Comparison of ENCODE assay signal across 12 mouse cellular contexts in the genomic region with DNA sequence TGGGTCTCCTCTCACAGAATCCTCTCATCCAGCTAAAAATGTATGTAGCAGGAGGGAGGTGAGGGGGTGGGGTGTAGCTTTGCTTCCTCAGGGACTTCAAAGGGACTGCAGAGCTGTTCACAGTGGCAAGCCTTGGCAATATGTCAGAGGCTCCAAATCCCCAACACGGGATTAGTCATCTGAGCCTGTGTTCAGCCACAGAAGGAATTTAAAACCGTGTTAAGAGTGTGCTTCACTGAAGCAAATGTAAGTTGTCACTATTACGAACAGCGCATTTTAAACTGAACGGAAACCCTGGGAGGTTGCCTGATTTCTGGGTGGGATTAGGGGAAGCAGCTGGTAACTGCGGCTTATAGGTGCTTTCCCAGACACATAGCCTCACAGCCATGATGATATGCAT.
DNase-seq lines count a peak whose midpoint lies in the region; ATAC-seq and TF ChIP-seq lines count a peak whose summit lies in the region.
"Had no signal": no experiment of that assay in that cellular context is flagged by ENCODE, and none has a peak within 500 bp of the region (broad histone marks: within the 10 kb centered on the region; RNA-seq: fewer than 3 reads in every experiment).

No protein-coding gene starts in this region.

- H3K4me2 ChIP-seq in kidney, postnatal 0 days (ENCODE audit: low read length): no peak overlapping the region
- no peak overlapping the region for H3K4me2 ChIP-seq in hindbrain, embryonic 13.5 days
- H3K4me2 ChIP-seq: hindbrain, embryonic 15.5 days; liver, embryonic 13.5 days had no signal

- no peaks in the 10 kb centered on the region for H3K4me1 ChIP-seq in kidney, postnatal 0 days (replicated peaks; ENCODE audit: insufficient read depth, low read length)
- peaks cover 23% of the 10 kb centered on the region for H3K4me1 ChIP-seq in hindbrain, embryonic 13.5 days (replicated peaks)
- H3K4me1 ChIP-seq: liver, embryonic 13.5 days had no signal

- H3K4me3 ChIP-seq in kidney, postnatal 0 days (replicated peaks; ENCODE audit: low read depth, low read length): no peak overlapping the region
- no peak overlapping the region for H3K4me3 ChIP-seq in hindbrain, embryonic 13.5 days
- H3K4me3 ChIP-seq: hindbrain, embryonic 15.5 days; liver, embryonic 13.5 days had no signal

- peak; percentile 52 for DNase-seq in kidney, postnatal 0 days (ENCODE audit: low spot score)
- no peak for DNase-seq in kidney, adult 11 months
- DNase-seq in embryo, embryonic 10.5 days (ENCODE audit: low spot score): peak; percentile 30
- DNase-seq in frontal cortex, postnatal 36 days (ENCODE audit: low spot score in 2 of 2): peak; percentile 49 to 56
- DNase-seq in retina, postnatal 1 day: peak; percentile 73
- no peak for DNase-seq in heart, adult 11 months
- DNase-seq: liver, embryonic 13.5 days; spleen, adult 18-20 months had no signal

- no peak overlapping the region for H3K27ac ChIP-seq in kidney, postnatal 0 days
- H3K27ac ChIP-seq in hindbrain, embryonic 13.5 days: no peak overlapping the region
- H3K27ac ChIP-seq: hindbrain, embryonic 15.5 days; liver, embryonic 13.5 days had no signal

- WGBS in kidney, postnatal 0 days: 20% methylated on average over 6 of the region's 6 CpGs
- 37% methylated on average over 6 of the region's 6 CpGs for WGBS in hindbrain, embryonic 13.5 days

- no peak overlapping the region for H3K9ac ChIP-seq in kidney, postnatal 0 days (ENCODE audit: low read depth, low read length)
- H3K9ac ChIP-seq in hindbrain, embryonic 13.5 days: no peak overlapping the region
- H3K9ac ChIP-seq: hindbrain, embryonic 15.5 days; liver, embryonic 13.5 days had no signal

- no peaks in the 10 kb centered on the region for H3K27me3 ChIP-seq in kidney, postnatal 0 days (ENCODE audit: insufficient read depth, low read length)
- no peaks in the 10 kb centered on the region for H3K27me3 ChIP-seq in hindbrain, embryonic 13.5 days
- H3K27me3 ChIP-seq: hindbrain, embryonic 15.5 days; liver, embryonic 13.5 days had no signal

- no peak for ATAC-seq in kidney, postnatal 0 days (replicated peaks; ENCODE audit: low FRiP score, low read depth)
- no peak for ATAC-seq in erythroid progenitor cell, adult 5-6 weeks (replicated peaks; ENCODE audit: low FRiP score, poor library complexity, severe bottlenecking)
- no peak for ATAC-seq in hindbrain, embryonic 13.5 days (ENCODE audit: low FRiP score)

- H3K36me3 ChIP-seq in kidney, postnatal 0 days (ENCODE audit: insufficient read depth, low read length): no peaks in the 10 kb centered on the region
- H3K36me3 ChIP-seq in hindbrain, embryonic 13.5 days: no peaks in the 10 kb centered on the region
- H3K36me3 ChIP-seq: G1E; hindbrain, embryonic 15.5 days; liver, embryonic 13.5 days had no signal

- no peak for TF ChIP-seq CTCF in kidney, postnatal 0 days (IDR thresholded peaks at IDR 0.05; ENCODE audit: low read depth)

- no peaks in the 10 kb centered on the region for H3K9me3 ChIP-seq in kidney, postnatal 0 days (replicated peaks; ENCODE audit: low read length)
- no peaks in the 10 kb centered on the region for H3K9me3 ChIP-seq in hindbrain, embryonic 13.5 days
- H3K9me3 ChIP-seq: G1E; hindbrain, embryonic 15.5 days; liver, embryonic 13.5 days had no signal

Comparison
In these comparisons a context has a peak if more than half of its experiments do, and no peak if none do; other contexts are left out.
1. DNase-seq: peak in kidney, postnatal 0 days (single experiment), embryo, embryonic 10.5 days (single experiment), frontal cortex, postnatal 36 days (2 of 2) and retina, postnatal 1 day (single experiment); none in kidney, adult 11 months (single experiment) and heart, adult 11 months (single experiment).